Mouse (Mus musculus): ENCODE results near the gene Unc45b.

- TF ChIP-seq POLR2A (IDR thresholded peaks at IDR 0.05; ENCODE audit: control insufficient read depth, extremely low read depth, insufficient read depth, low read length, poor library complexity) = no peak
- TF ChIP-seq CTCF (IDR thresholded peaks at IDR 0.05; ENCODE audit: borderline replicate concordance, control insufficient read depth, extremely low read depth, insufficient read depth, low read length, poor library complexity) = no peak
These were observed 10.6 kb upstream of the Unc45b start for GRCm38 (mm10) chr11:82899720-82900119.
